In genomic region chr16:80931477-80931876, GRCm38 (mm10) we compare ENCODE assay signal across 23 mouse cellular contexts.
DNase-seq lines count a peak whose midpoint lies in the region; ATAC-seq and TF ChIP-seq lines count a peak whose summit lies in the region.
"Had no signal": no experiment of that assay in that cellular context is flagged by ENCODE, and none has a peak within 500 bp of the region (broad histone marks: within the 10 kb centered on the region; RNA-seq: fewer than 3 reads in every experiment).

No protein-coding gene starts in this region.

- H3K4me3 ChIP-seq in MEL (ENCODE audit: control insufficient read depth in 1 of 2, insufficient read depth in 1 of 2, low read depth in 2 of 2, low read length in 2 of 2) = no peak overlapping the region
- H3K4me3 ChIP-seq: embryonic facial prominence, embryonic 12.5 days; embryonic facial prominence, embryonic 15.5 days; heart, adult 2 months; heart, embryonic 10.5 days; heart, embryonic 13.5 days; hindbrain, embryonic 12.5 days; hindbrain, embryonic 15.5 days had no signal

- no peak overlapping the region for H3K9ac ChIP-seq in MEL (ENCODE audit: control insufficient read depth, low read depth, low read length, poor library complexity, severe bottlenecking)
- H3K9ac ChIP-seq: embryonic facial prominence, embryonic 12.5 days; embryonic facial prominence, embryonic 15.5 days; forebrain, postnatal 0 days; heart, embryonic 13.5 days; hindbrain, embryonic 12.5 days; hindbrain, embryonic 15.5 days had no signal

- no peak for TF ChIP-seq CTCF in MEL (IDR thresholded peaks at IDR 0.05 in 2 of 3, conservative IDR thresholded peaks at IDR 0.05 in 1 of 3; ENCODE audit: control insufficient read depth in 1 of 3, insufficient read depth in 1 of 3, low read depth in 2 of 3, low read length in 3 of 3, poor library complexity in 1 of 3, severe bottlenecking in 1 of 3)

- no peak overlapping the region for H3K27ac ChIP-seq in MEL (ENCODE audit: control insufficient read depth, low read depth, low read length)
- H3K27ac ChIP-seq: embryonic facial prominence, embryonic 12.5 days; embryonic facial prominence, embryonic 15.5 days; heart, adult 2 months; heart, embryonic 10.5 days; heart, embryonic 13.5 days; hindbrain, embryonic 12.5 days; hindbrain, embryonic 15.5 days had no signal

- H3K9me3 ChIP-seq in MEL (replicated peaks; ENCODE audit: insufficient read depth, low read length) = no peaks in the 10 kb centered on the region
- H3K9me3 ChIP-seq: embryonic facial prominence, embryonic 12.5 days; embryonic facial prominence, embryonic 15.5 days; heart, embryonic 10.5 days; heart, embryonic 13.5 days; hindbrain, embryonic 12.5 days; hindbrain, embryonic 15.5 days had no signal

- TF ChIP-seq EP300 in MEL (IDR thresholded peaks at IDR 0.05; ENCODE audit: low read depth in 1 of 2, low read length in 2 of 2) = no peak

- no peaks in the 10 kb centered on the region for H3K36me3 ChIP-seq in MEL (ENCODE audit: control insufficient read depth in 1 of 2, insufficient read depth in 2 of 2, low read length in 2 of 2)
- H3K36me3 ChIP-seq: embryonic facial prominence, embryonic 12.5 days; embryonic facial prominence, embryonic 15.5 days; heart, embryonic 10.5 days; heart, embryonic 13.5 days; hindbrain, embryonic 12.5 days; hindbrain, embryonic 15.5 days had no signal

- H3K79me2 ChIP-seq in MEL (ENCODE audit: control insufficient read depth, insufficient read depth, low read length, poor library complexity) = no peaks in the 10 kb centered on the region

- peak; percentile 11 for DNase-seq in A20 (ENCODE audit: low read depth, low spot score)
- peak; percentile 2 for DNase-seq in MEL (ENCODE audit: low read depth, low spot score)
- DNase-seq in kidney, postnatal 4 days = no peak
- DNase-seq in adrenal gland, adult (ENCODE audit: inconsistent age in 2 of 2, low spot score in 1 of 2) = no peak
- DNase-seq: adrenal gland, postnatal 10 days; adrenal gland, postnatal 36 days; cerebellum, adult 18-20 months; cerebellum, adult 9-10 months; cerebellum, postnatal 14 days; forebrain, postnatal 0 days; gastrocnemius, postnatal 25 days; heart, adult 2 months; heart, postnatal 14 days; heart, postnatal 4 days had no signal

- peak; percentile 78 for ATAC-seq in granulocyte monocyte progenitor cell, adult 5-6 weeks (replicated peaks; ENCODE audit: poor library complexity, severe bottlenecking)
- ATAC-seq in megakaryocyte-erythroid progenitor cell, adult 5-6 weeks (replicated peaks; ENCODE audit: low FRiP score, low TSS enrichment, poor library complexity, severe bottlenecking) = no peak
- ATAC-seq: forebrain, embryonic 14.5 days; forebrain, postnatal 0 days had no signal

- no peak for TF ChIP-seq POLR2A in MEL (IDR thresholded peaks at IDR 0.05; ENCODE audit: control insufficient read depth in 1 of 2, insufficient read depth in 1 of 2, low read depth in 1 of 2, low read length in 2 of 2, poor library complexity in 1 of 2)

- H3K27me3 ChIP-seq in MEL (ENCODE audit: control insufficient read depth in 1 of 2, insufficient read depth in 2 of 2, low read length in 2 of 2) = no peaks in the 10 kb centered on the region
- H3K27me3 ChIP-seq: embryonic facial prominence, embryonic 12.5 days; embryonic facial prominence, embryonic 15.5 days; heart, embryonic 13.5 days; hindbrain, embryonic 12.5 days; hindbrain, embryonic 15.5 days had no signal

- H3K4me1 ChIP-seq in MEL (ENCODE audit: control insufficient read depth in 1 of 2, insufficient read depth in 2 of 2, low read length in 2 of 2) = no peaks in the 10 kb centered on the region
- H3K4me1 ChIP-seq: embryonic facial prominence, embryonic 12.5 days; embryonic facial prominence, embryonic 15.5 days; heart, embryonic 10.5 days; heart, embryonic 13.5 days; hindbrain, embryonic 12.5 days; hindbrain, embryonic 15.5 days had no signal

- TF ChIP-seq RAD21 in MEL (IDR thresholded peaks at IDR 0.05; ENCODE audit: low read depth, low read length) = no peak

TF ChIP-seq in MEL, 35 proteins besides CTCF, POLR2A, EP300 and RAD21:
- no peak for TF ChIP-seq KAT2A (conservative IDR thresholded peaks at IDR 0.05; ENCODE audit: low read depth, low read length)
- TF ChIP-seq UBTF (IDR thresholded peaks at IDR 0.05; ENCODE audit: borderline replicate concordance, insufficient read depth, low read depth, low read length) = no peak
- no peak for TF ChIP-seq ETS1 (IDR thresholded peaks at IDR 0.05; ENCODE audit: low read depth, low read length)
- TF ChIP-seq TCF12 (IDR thresholded peaks at IDR 0.05; ENCODE audit: low read depth, low read length) = no peak
- no peak for TF ChIP-seq MAZ (IDR thresholded peaks at IDR 0.05; ENCODE audit: low read depth, low read length)
- no peak for TF ChIP-seq POLR2AphosphoS2 (IDR thresholded peaks at IDR 0.05; ENCODE audit: low read length)
- TF ChIP-seq MAFK (IDR thresholded peaks at IDR 0.05; ENCODE audit: borderline replicate concordance, low read depth, low read length) = no peak
- no peak for TF ChIP-seq ZKSCAN1 (IDR thresholded peaks at IDR 0.05; ENCODE audit: low read depth, low read length)
- TF ChIP-seq ZC3H11A (IDR thresholded peaks at IDR 0.05; ENCODE audit: low read depth, low read length) = no peak
- no peak for TF ChIP-seq MEF2A (IDR thresholded peaks at IDR 0.05; ENCODE audit: extremely low read depth, insufficient replicate concordance, low read depth, low read length, poor library complexity, severe bottlenecking)
- TF ChIP-seq GABPA (IDR thresholded peaks at IDR 0.05; ENCODE audit: low read depth, low read length) = no peak
- no peak for TF ChIP-seq ELF1 (IDR thresholded peaks at IDR 0.05; ENCODE audit: low read depth, low read length)
- TF ChIP-seq ZMIZ1 (IDR thresholded peaks at IDR 0.05; ENCODE audit: low read depth, low read length) = no peak
- no peak for TF ChIP-seq HCFC1 (IDR thresholded peaks at IDR 0.05; ENCODE audit: low read depth, low read length)

Comparison
In these comparisons a context has a peak if more than half of its experiments do, and no peak if none do; other contexts are left out.
1. DNase-seq: peak in A20 (single experiment) and MEL (single experiment); none in kidney, postnatal 4 days (0 of 2) and adrenal gland, adult (0 of 2).